Mouse (Mus musculus): ENCODE data around the gene Afap1l2.

DNA sequence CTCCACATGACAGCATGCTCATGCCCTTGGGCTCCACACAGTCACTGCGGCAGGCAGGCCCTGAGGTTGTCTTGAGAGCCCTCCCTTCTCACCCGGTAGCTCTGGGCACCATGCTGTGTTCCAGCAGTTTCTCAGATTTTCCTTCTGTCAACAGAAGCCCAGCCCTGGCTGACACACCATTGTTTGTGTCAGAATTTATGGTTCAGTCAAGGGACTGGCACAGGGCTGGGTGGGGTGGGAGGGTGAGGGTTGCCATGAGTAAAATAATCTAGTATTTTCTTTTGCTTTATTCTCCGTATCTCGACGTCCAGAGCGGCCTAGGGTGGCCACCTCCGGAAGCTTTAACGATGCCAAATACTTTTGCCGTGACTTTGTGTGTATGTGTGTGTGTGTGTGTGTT, 26.3 kb downstream of the Afap1l2 start:
- TF ChIP-seq CTCF (IDR thresholded peaks at IDR 0.05; ENCODE audit: borderline replicate concordance, control insufficient read depth, extremely low read depth, insufficient read depth, low read length, poor library complexity) = no peak
- TF ChIP-seq POLR2A (IDR thresholded peaks at IDR 0.05; ENCODE audit: control insufficient read depth, extremely low read depth, insufficient read depth, low read length, poor library complexity) = no peak

Measured in thymus, adult 2 months (tissue).